In genomic region chr3:98355344-98356025, GRCm38 (mm10) we compare ENCODE assay signal across 12 mouse cellular contexts. TPM values are rescaled to one million over a fixed set of nuclear protein-coding genes. Genes with fewer than 3 reads are reported as not detected.
A peak's percentile ranks its signal among the peaks of the same experiment; 100 is the strongest.
DNase-seq lines count a peak whose midpoint lies in the region; ATAC-seq and TF ChIP-seq lines count a peak whose summit lies in the region.
"Had no signal": no experiment of that assay in that cellular context is flagged by ENCODE, and none has a peak within 500 bp of the region (broad histone marks: within the 10 kb centered on the region; RNA-seq: fewer than 3 reads in every experiment).

No protein-coding gene starts in this region.

- H3K9ac ChIP-seq in hindbrain, embryonic 12.5 days = no peak overlapping the region
- no peak overlapping the region for H3K9ac ChIP-seq in midbrain, embryonic 15.5 days

- H3K4me2 ChIP-seq in hindbrain, embryonic 12.5 days (replicated peaks) = no peak overlapping the region
- H3K4me2 ChIP-seq in midbrain, embryonic 15.5 days = no peak overlapping the region

- WGBS in hindbrain, embryonic 12.5 days = 55% methylated on average over 10 of the region's 10 CpGs
- whole genome bisulfite sequencing in midbrain, embryonic 15.5 days = 62% methylated on average over 10 of the region's 10 CpGs

- TF ChIP-seq CTCF in brain, embryonic 14.5 days (IDR thresholded peaks at IDR 0.05; ENCODE audit: borderline replicate concordance, extremely low read depth, insufficient read depth, insufficient read length) = peak; percentile 33; the same call in 1 of the 2 replicates

- no peaks in the 10 kb centered on the region for H3K27me3 ChIP-seq in hindbrain, embryonic 12.5 days
- H3K27me3 ChIP-seq in midbrain, embryonic 15.5 days (replicated peaks) = no peaks in the 10 kb centered on the region

- H3K4me1 ChIP-seq in hindbrain, embryonic 12.5 days = peaks cover 10% of the 10 kb centered on the region; the same call in 1 of the 2 replicates
- H3K4me1 ChIP-seq in midbrain, embryonic 15.5 days = no peaks in the 10 kb centered on the region

- H3K27ac ChIP-seq in hindbrain, embryonic 12.5 days = peak overlapping the region; percentile 25; the same call in 1 of the 2 replicates
- no peak overlapping the region for H3K27ac ChIP-seq in midbrain, embryonic 15.5 days

- H3K9me3 ChIP-seq in hindbrain, embryonic 12.5 days (replicated peaks) = no peaks in the 10 kb centered on the region
- no peaks in the 10 kb centered on the region for H3K9me3 ChIP-seq in midbrain, embryonic 15.5 days

- peak; percentile 68 for DNase-seq in embryo, embryonic 10 days (ENCODE audit: low spot score)
- no peak for DNase-seq in embryo, embryonic 9.5 days (ENCODE audit: extremely low spot score)
- peak; percentile 42 for DNase-seq in brain, embryonic 14.5 days (ENCODE audit: low read depth)
- DNase-seq in heart, postnatal 36 days = no peak
- no peak for DNase-seq in layer of hippocampus, postnatal 14 days (ENCODE audit: low spot score in 2 of 2)
- no peak for DNase-seq in cerebellum, adult 18-20 months
- DNase-seq: cerebellum, postnatal 10 days; layer of hippocampus, adult 9-11 months; lung, adult 2 months; thymus, postnatal 25 days had no signal

- intact Hi-C loops in heart, postnatal 36 days (cut with DNase I) = loop anchor here (10.0 kb wide), 1 partner anchor 619 kb away; no protein-coding TSS in a partner anchor

- TF ChIP-seq POLR2A in brain, embryonic 14.5 days (IDR thresholded peaks at IDR 0.05; ENCODE audit: borderline replicate concordance, extremely low read depth, insufficient read depth, insufficient read length, poor library complexity, severe bottlenecking) = no peak

- no peaks in the 10 kb centered on the region for H3K36me3 ChIP-seq in hindbrain, embryonic 12.5 days
- no peaks in the 10 kb centered on the region for H3K36me3 ChIP-seq in midbrain, embryonic 15.5 days (replicated peaks)

- no peak overlapping the region for H3K4me3 ChIP-seq in hindbrain, embryonic 12.5 days
- H3K4me3 ChIP-seq in midbrain, embryonic 15.5 days = no peak overlapping the region

- peak; percentile 84 for ATAC-seq in hindbrain, embryonic 12.5 days (ENCODE audit: low FRiP score)
- ATAC-seq in midbrain, embryonic 15.5 days (replicated peaks) = peak; percentile 77

RNA-seq across cellular contexts. Expression of gene Phgdh, which starts 15.7 kb away (rescaled TPM):
- polyA plus RNA-seq in brain, embryonic 14.5 days (2012; rRNA removed) = 119 and 137 TPM in 2 replicates
- 201 and 240 TPM in 2 replicates for polyA plus RNA-seq in hindbrain, embryonic 12.5 days (2016; fragmentation: Nextera tagmentation; extraction: Ambion mirVana)
- polyA plus RNA-seq in midbrain, embryonic 15.5 days (2015; fragmentation: Nextera tagmentation; extraction: Ambion mirVana) = 113 and 142 TPM in 2 replicates
- total RNA-seq in heart, postnatal 36 days (2021) = 1 to 10 TPM; 1.9 to 2.1 TPM
- total RNA-seq in layer of hippocampus, postnatal 14 days (2021) = 10 to 100 TPM; 62.8 to 72.3 TPM

RNA-seq across cellular contexts. Expression of gene Zfp697, which starts 26.8 kb away (rescaled TPM):
- polyA plus RNA-seq in brain, embryonic 14.5 days (2012; rRNA removed) = 16.6 and 27.2 TPM in 2 replicates
- polyA plus RNA-seq in hindbrain, embryonic 12.5 days (2016; fragmentation: Nextera tagmentation; extraction: Ambion mirVana) = 9.7 and 12.0 TPM in 2 replicates
- 19.8 TPM in 2 replicates for polyA plus RNA-seq in midbrain, embryonic 15.5 days (2015; fragmentation: Nextera tagmentation; extraction: Ambion mirVana)
- 1 to 10 TPM; 5.9 to 6.9 TPM for total RNA-seq in heart, postnatal 36 days (2021)
- 10 to 100 TPM; 25.7 to 26.9 TPM for total RNA-seq in layer of hippocampus, postnatal 14 days (2021)

Comparison
In these comparisons a context has a peak if more than half of its experiments do, and no peak if none do; other contexts are left out.
1. DNase-seq: peak in embryo, embryonic 10 days (single experiment) and brain, embryonic 14.5 days (single experiment); none in embryo, embryonic 9.5 days (single experiment), heart, postnatal 36 days (0 of 2), layer of hippocampus, postnatal 14 days (0 of 2) and cerebellum, adult 18-20 months (0 of 2).